Mouse (Mus musculus): Measurements from ENCODE around the gene Akap13. TPM values are rescaled to one million over a fixed set of nuclear protein-coding genes. Genes with fewer than 3 reads are reported as not detected.

Akap13 gene
- polyA plus RNA-seq, 1 experiment from 2014 or later = 42.6 TPM

- peaks cover 5% of the 10 kb centered on the region; the same call in 1 of the 2 replicates for H3K4me1 ChIP-seq
- no peaks in the 10 kb centered on the region for H3K9me3 ChIP-seq
- H3K4me3 ChIP-seq = no peak overlapping the region
- no peak overlapping the region for H3K27ac ChIP-seq
- no peaks in the 10 kb centered on the region for H3K27me3 ChIP-seq
- H3K9ac ChIP-seq = no peak overlapping the region
- H3K4me2 ChIP-seq = no peak overlapping the region
- H3K36me3 ChIP-seq = no peaks in the 10 kb centered on the region
- 88% methylated on average over 5 of the region's 5 CpGs for WGBS
- ATAC-seq (ENCODE audit: insufficient number of reproducible peaks, low FRiP score, low TSS enrichment, low read depth) = no peak
Observed at GRCm38 (mm10) chr7:75801621-75802358, 346.5 kb downstream of the Akap13 start.

GRCm38 (mm10) chr7:75802887-75803286, 347.6 kb downstream of the Akap13 start:
- H3K4me1 ChIP-seq = peaks cover 6% of the 10 kb centered on the region; the same call in 1 of the 2 replicates
- WGBS = 80% methylated on average over 3 of the region's 3 CpGs
- no peaks in the 10 kb centered on the region for H3K27me3 ChIP-seq
- no peaks in the 10 kb centered on the region for H3K9me3 ChIP-seq
- H3K4me2 ChIP-seq = no peak overlapping the region
- no peak for ATAC-seq (ENCODE audit: insufficient number of reproducible peaks, low FRiP score, low TSS enrichment, low read depth)
- H3K9ac ChIP-seq = no peak overlapping the region
- no peaks in the 10 kb centered on the region for H3K36me3 ChIP-seq
- no peak overlapping the region for H3K4me3 ChIP-seq
- no peak overlapping the region for H3K27ac ChIP-seq

Small RNA genes within 50 kb of the gene (microRNA-seq; reads per million reads assigned to microRNA genes)
- gene Gm23251 = not detected

Other genes starting within 250 kb of the Akap13 start
- gene Sv2b, start 146.3 kb upstream of the Akap13 start, polyA plus RNA-seq (2015; fragmentation: Nextera tagmentation; extraction: Ambion mirVana) = 2.2 and 2.6 TPM in 2 replicates